Mouse (Mus musculus) heart, adult 18-20 months (tissue): ENCODE measurements around the gene B430305J03Rik. TPM values are rescaled to one million over a fixed set of nuclear protein-coding genes. Genes with fewer than 3 reads are reported as not detected.
A peak's percentile ranks its signal among the peaks of the same experiment; 100 is the strongest.

Experiments used
- DNase-seq, 2 experiments: peaks; one replicate each; pipeline ENCODE4 v3.0.0; 2021 to 2022; ENCODE audit warnings: mixed read lengths in 1 of 2
- total RNA-seq, 2 experiments: library from RNA; stranded (reverse); gene quantifications; 2 replicates each; pipeline ENCODE4 v1.2.3; 2021

B430305J03Rik gene
- total RNA-seq, 2 experiments from 2014 or later: 0.08 TPM; not detected in 1

DNA sequence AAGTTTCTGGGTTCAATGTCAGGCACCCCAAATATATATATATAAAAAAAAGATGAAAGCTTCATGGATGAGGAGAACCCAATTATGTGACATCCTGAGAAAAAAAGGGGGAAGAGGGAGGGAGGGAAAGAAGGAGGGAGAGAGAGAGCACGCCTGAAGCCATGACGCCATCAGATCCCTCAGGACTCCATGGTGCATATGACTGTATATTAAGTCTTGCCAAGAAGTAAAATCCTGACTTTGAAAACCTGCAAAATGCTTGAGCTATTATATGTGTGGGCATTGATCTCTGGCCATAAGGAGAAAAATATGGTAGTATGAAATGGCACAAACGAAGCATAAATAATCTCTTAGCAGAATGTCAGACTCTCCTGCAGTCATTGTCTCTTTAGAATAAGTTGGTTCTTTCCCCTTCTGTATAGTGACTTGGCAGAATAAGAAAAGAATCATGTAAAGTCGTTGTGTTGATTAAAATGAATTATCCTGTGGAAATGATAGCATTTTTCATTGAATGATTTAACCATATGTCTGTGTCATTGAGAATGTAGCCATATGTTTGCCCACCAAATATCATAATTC is 17.6 kb downstream of the B430305J03Rik start:
- no peak for DNase-seq

GRCm38 (mm10) chr3:61345636-61346035 is 20.1 kb downstream of the B430305J03Rik start:
- no peak for DNase-seq

DNA sequence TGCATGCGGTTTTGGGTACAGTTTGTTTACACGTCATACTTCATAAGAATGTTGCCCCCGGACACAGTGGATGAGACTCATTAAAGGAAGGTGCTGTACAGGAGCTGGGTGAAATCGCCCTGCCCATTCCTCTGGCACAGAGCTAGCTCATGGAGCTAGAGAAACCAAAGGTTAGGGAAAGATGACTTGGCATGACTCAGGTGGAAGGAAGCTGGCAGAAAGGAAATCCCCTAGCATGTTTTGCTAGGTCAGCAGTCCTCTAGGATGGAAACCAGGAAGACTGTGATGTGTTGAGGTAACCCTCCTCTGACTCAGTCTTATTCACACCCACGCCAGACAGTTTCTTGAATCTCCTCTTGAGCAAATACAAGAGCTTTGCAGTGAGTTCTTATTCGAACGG is 21.7 kb downstream of the B430305J03Rik start:
- DNase-seq: peak in 1 of 2 experiments; percentile 13

- no peak for DNase-seq
Observed at GRCm38 (mm10) chr3:61340321-61340720, 25.4 kb downstream of the B430305J03Rik start.

GRCm38 (mm10) chr3:61337230-61337629 is 28.5 kb downstream of the B430305J03Rik start:
- no peak for DNase-seq

DNA sequence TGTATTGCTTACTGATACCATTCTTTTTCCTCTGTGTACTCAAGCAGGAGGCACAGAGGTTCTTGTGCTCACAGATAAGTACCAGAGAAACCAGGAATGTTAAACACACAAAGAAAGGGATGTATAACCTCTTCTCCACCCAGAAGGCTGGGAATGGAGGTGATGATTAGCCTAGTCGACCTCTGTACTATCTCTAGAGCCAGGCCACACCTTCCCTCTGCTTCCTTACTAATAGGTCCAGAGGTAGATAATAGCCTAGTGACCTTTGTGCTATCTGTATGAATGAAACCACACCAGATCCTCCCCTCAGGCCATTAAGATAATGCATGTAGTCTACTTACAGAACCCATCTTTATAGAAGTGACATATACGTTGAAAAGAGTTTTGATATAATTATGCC is 29.5 kb downstream of the B430305J03Rik start:
- DNase-seq: no peak

- peak; percentile 11 to 19 for DNase-seq
Observed at GRCm38 (mm10) chr3:61321632-61322031, 44.1 kb downstream of the B430305J03Rik start.

DNA sequence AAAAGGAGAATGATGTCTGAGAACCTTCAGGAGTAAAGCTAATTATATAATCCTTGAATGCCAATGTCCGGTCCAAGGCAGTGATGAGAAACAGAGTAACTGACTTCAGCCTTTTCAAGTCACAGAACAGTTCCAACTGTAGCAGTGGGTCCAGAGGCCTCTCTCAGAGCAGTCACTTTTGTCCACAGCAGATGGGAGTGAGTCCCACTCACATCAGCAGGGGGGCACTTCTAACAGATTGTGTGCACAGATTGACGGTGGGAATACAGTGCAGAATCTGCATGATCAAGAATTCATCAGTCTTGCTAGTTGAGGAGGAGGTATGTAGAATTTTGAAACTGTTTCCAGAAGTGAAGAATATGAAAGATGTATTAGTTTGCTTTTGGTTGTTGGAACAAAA is 45.7 kb downstream of the B430305J03Rik start:
- DNase-seq: no peak

GRCm38 (mm10) chr3:61315002-61315401 is 50.7 kb downstream of the B430305J03Rik start:
- DNase-seq: no peak

Other genes starting within 250 kb of the B430305J03Rik start
- 1 to 10 TPM; 2.1 to 2.4 TPM for gene Rap2b, start 4.3 kb downstream of the B430305J03Rik start, total RNA-seq